Mouse (Mus musculus) layer of hippocampus, adult 18-20 months (tissue): Measurements from ENCODE around the gene Gpr4. TPM values are rescaled to one million over a fixed set of nuclear protein-coding genes. Genes with fewer than 3 reads are reported as not detected.

Experiments
- DNase-seq, 2 experiments: peaks; one replicate each; pipeline ENCODE4 v3.0.0; 2022; ENCODE audit warnings: low spot score in 2 of 2
- microRNA-seq, 2 experiments: library from miRNA; unstranded; fragments of <30 nt; microRNA quantifications; one replicate each; pipeline ENCODE4 v1.2.0; 2021
- total RNA-seq, 2 experiments: library from RNA; stranded (reverse); gene quantifications; 2 replicates each; pipeline ENCODE4 v1.2.3; 2021

Gpr4 gene
- total RNA-seq, 2 experiments from 2014 or later: 1.3 to 1.4 TPM

DNA sequence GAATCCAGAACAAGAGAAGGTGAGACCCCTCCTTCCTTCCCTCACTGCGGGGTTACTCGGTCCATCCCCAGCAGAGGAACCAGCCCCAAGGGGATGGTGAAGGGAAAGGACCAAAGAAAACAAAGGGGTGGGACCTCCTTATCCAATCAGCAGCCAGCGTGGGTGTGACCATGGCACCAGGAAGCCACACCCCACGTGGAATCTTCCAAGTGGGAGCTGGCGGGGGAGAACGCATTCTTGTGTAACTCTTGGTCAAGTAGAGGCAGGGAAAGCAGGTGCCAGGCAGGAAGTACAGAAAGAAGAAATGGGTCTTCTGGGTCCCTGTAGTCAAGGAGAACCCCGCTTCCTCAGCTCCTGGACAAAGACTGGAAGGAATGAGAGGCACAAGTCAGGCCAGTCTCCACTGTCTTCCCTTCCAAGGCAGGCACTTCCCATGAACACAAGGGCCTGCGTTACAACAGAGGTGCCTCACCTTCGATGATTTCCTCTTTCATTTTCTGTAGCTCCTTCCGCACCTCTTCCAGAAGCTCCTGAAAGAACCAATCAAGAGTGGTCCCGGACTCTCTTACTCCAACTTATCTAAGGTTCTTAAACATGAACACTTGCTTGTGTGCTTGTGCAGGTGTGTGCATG is 45.2 kb downstream of the Gpr4 start:
- DNase-seq: peak in 1 of 2 experiments; percentile 54

DNA sequence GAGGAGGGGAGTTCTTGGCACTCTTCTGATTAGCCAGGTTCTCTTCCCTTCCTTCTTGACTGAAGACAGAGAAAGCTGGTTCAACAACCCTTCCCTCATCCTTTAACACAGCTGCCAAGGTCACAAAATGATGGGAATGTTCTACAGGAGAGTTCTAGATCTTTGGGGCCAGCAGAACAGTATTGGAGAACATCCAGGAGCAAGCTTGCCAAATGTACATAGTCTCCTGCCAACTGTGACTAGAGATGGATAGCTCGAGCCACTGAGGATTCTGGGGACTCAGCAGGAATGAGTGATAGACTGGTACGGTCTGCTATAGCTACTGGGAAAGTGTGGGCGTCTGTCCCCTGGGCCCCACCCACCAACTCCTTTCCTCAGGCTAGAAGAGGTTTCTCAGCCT is 46.0 kb downstream of the Gpr4 start:
- no peak for DNase-seq

DNA sequence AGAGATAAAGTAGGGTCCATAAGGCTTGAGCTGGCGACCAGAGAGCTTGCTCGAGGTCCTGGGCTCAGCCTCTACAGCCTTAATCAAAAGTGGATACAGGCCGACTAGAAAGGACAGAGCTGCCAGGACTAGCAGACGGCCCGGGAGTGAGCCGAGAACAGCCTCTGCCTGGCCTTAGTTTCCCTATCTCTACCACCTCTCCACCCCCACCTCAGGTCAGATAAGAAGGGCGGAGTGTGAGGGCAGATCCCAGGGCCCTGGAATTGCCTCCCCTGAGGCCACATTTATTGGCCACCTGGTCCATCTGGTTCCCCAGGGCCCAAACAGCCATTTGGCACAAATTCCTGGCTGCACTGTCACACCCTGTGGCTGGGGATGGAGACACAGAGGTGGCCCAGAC is 52.8 kb downstream of the Gpr4 start:
- DNase-seq: no peak

DNA sequence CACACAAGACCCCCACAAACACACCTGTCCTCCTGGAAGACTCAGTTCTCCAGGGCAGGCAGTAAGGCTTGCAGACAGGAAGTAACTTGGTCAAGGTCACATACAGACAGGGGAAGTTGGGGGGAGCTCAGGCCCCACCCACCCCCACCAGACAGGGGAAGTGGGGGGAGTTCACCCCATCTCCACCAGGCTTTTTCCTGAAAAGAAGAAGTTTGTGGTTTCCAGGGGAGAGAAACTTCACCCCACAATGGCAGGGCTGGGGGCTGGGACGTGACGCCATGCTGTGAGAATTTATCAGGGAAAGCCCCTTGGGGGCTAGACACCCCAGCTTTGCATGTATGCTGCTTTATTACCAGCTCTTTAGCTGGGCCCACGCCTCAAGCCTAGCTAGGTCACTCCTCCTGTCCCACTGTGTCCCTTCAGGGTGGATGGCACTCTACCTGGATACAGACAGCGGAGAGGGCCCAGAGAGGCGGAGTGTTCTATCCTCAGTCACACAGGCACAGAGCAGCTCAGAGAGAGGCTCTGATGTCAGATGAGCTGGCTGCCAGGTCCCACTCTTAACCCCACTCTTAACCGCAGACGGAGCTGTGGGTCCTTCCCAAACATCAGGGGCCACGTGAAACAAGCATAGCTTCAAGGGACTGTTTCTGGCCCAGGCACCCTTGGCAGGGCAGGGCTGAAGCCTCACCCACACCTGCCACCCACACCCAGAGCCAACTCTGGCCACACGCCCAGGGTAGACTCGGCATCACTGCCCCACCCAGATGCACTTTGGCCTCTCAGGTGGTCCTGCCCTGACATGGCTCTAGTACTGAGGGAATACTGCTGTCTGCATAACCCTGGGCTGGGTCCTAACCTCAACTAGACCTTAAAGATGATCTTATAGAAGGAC is 53.8 kb downstream of the Gpr4 start:
- no peak for DNase-seq

DNA sequence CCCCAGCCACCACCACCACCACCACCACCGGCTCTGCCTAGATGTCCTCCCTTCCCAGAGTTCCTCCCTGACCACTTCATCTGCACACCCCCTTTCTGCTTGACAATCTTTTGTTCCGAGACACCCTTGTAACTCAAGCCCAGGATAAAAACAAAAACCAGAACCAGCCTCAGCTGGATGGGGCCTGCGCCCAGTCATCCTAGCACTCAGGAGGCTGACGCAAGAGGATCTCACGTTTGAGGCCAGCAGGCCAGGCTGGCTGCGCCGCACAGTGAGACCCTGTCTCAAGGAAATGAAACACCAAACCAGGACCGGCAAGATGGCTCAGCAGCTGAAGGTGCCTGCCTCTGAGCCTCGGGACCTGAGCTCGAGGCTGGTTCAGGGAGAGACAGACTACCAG is 54.7 kb downstream of the Gpr4 start:
- no peak for DNase-seq

DNA sequence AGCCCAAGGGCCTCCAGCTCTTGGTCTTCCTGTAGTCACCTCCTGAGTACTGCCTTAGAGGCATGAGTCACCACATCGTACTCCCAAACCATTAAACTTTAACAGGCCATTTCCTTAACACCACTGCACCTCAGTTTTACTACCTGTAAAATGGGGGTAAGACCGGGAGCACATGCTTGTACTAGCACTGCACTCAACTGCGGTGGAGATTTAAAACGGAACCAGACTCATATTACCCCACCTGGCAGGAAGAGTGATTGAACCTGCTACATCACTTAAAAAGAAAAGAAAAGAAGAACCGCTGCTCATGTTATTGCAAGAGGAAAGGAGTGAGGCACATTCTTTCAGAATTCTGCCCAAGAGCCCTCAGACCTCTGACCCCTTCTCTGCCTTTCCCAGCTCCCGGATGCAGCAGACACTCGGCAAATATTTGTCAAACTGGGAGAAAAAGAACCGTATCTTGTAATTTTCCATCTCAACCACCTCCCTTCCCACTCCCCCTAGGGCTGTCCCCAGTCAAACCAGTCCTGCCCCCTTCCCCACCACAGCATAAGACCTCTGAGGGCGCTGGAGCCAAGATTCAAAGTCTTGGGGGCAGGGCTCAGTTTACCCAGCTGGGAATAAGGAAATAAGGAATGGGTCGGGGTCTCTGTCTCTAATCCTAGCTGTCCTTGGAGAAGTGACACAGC is 56.8 kb downstream of the Gpr4 start:
- DNase-seq: no peak

DNA sequence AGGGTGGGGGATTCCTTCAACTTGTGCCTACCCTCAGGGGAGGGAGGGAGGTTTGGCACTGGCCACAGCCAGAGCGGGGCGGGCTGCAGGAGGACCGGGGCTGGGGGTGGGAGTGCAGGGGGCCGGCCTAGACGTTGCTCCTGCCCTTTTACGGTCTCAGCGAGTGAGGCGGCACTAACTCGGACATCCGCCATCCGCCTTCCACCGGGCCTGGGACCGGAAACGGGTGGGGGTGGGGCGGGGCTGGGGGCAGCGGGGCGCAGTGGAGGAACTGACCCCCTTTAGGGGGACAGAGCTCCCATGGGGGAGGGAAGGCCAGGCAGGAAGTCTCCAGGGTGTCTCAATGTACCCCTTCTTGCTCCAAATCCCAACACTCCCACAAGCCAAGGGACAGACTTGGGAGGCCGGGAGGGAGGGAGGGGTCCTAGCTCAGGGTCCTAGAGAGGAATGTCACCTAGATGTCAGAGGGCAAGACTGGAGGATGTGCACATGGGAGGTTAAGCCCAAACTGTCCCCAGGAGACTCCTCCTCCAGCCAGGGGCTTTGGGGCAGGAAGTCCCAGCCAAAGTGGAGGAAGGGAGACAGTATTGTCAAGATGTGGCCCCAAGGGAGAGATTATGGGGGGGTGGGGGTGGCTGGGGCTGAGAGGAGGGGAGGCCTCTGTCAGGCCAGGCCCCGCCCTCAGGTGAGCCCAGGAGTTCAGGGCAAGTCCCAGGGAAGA is 57.5 kb downstream of the Gpr4 start:
- no peak for DNase-seq

DNA sequence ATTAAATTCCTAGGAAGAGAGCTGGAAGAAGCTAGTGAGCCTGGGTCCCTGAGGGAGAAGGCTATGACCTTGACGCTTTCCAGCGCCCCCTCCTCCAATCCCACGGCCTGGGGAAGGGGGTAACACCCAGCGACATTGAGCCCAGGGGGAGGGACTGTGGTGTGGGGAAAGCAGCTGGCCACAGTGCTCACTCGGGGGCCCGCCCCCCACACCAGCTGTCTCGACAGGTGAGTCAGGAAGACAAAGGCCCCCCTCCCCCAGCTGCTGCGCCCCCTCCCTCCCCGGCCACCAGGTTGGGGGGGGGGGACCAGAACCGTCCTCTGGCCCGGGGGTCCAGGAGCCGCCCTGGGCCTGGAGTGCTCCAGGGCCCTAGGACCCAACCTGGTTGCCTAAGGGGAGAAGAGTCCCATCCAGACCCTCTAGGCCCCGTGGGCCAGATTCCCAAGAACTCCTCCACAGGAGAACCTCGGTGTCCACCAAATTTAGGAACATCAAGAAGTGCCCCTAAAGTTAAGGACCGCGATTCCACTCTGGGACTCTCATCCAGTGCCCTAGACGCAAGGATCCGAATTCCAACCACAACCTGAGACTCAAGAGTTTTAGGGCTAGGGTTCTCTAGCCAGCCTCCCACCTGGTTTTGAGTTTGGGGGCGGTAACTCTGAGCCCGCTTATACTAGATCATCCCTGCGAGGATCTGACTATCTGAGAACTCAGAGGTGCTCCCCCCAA is 58.3 kb downstream of the Gpr4 start:
- DNase-seq: no peak

DNA sequence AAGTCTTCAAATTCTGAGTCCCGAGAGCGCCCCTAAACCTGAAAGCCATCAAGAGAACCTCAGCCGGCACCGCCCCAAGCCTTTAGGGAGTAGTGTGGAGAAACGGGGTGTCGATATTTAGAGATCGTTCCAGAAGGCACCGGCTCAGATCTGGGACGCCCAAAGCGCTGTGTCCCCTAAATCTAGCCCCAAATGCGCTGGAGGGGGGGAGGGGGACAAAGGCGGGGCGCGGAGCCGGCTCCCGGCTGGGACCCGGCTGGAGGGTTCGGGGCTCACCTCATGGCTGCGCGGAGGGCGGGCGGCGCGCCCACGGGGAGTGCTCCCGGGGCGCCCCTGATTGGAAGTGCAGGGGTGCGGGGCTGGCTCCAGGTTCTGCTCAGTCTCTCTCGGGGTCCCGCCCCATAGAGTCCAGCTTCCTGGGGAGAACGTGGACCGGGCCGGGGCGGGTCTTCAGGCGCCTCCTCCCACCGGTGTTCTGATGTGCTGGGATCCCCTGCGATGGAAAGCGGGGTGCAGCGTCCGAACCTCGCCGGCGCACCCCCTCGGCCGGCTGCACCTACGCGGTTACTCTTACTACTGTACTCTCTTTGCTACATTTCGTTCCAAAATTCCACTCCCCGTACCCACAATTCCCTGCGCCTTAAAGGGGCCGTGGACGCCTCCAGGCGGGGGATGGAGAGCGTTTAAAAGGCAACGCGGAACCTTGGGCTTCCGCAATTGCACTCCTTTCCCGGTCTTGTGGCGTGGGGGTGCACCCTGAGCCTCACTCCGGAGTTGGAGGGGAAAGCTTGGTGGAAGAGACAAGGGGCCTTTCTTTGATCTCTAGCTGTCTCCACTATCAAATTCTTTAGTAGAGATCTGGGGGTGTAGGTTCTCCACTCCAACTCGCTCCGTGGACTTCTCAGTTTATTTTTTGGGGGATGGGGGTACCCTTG is 59.2 kb downstream of the Gpr4 start, which contains the start of gene Vasp:
TSS of gene Vasp (minus strand) at position 580 of the 935 bp plus-strand sequence.
- peak; percentile 78 to 89 for DNase-seq

DNA sequence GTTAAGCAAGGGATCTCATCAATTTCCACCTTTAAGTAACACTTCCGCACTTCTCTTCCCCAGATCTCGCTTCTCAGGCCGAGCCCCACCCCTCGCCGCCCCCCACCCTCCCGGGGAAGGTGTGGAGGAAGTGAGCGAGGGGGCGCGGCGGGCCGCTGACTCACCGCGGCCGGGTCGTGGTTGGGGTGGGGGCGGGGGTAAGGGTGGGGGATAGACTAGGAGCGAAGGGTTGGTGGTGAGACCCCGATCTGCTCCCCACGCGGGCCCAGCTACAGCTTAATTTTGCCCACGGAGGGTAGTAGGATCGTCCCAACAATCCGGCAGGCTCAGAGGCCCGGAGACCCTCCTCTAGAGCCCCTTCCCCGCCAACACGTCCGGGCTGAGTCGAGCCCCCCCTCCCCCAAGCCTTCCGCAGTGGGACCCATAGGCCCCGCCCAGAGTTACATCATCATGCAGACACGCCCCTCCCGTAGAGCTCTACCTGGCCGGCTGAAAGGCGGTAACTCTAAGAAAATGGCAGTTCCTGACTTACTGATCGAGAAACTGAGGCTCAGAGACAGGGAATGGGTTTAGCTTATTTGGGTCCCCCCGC is 59.9 kb downstream of the Gpr4 start:
- DNase-seq: peak in 1 of 2 experiments; percentile 36

Small RNA genes lying within 50 kb of the gene (microRNA-seq; reads per million reads assigned to microRNA genes)
- gene Mir330: 10,265 to 11,307 reads per million in 2 experiments

Other genes starting within 250 kb of the Gpr4 start
- gene Nanos2, start 225.1 kb upstream of the Gpr4 start, total RNA-seq: under 1 TPM; 0.20 to 0.40 TPM
- 10 to 100 TPM; 50.1 to 50.7 TPM for gene Mypop, start 221.3 kb upstream of the Gpr4 start, total RNA-seq
- gene Irf2bp1, start 208.5 kb upstream of the Gpr4 start, total RNA-seq: 10 to 100 TPM; 53.8 to 57.2 TPM
- not detected for gene Foxa3, start 189.0 kb upstream of the Gpr4 start, total RNA-seq
- gene Sympk, start 188.2 kb upstream of the Gpr4 start, total RNA-seq: 100 to 1,000 TPM; 118 to 123 TPM
- not detected for gene Rsph6a, start 157.8 kb upstream of the Gpr4 start, total RNA-seq
- 100 to 1,000 TPM; 142 to 148 TPM for gene Dmwd, start 136.3 kb upstream of the Gpr4 start, total RNA-seq
- 10 to 100 TPM; 30.2 to 43.1 TPM for gene Dmpk, start 128.7 kb upstream of the Gpr4 start, total RNA-seq
- gene Six5, start 117.9 kb upstream of the Gpr4 start, total RNA-seq: 1 to 10 TPM; 2.0 to 2.6 TPM
- under 1 TPM in 1 of 2 experiments, not detected in 1; 0.27 TPM for gene Gm4969, start 94.2 kb upstream of the Gpr4 start, total RNA-seq
- gene Fbxo46, start 92.7 kb upstream of the Gpr4 start, total RNA-seq: 10 to 100 TPM; 15.0 to 15.4 TPM
- 10 to 100 TPM; 17.1 to 18.7 TPM for gene Qpctl, start 63.2 kb upstream of the Gpr4 start, total RNA-seq
- 10 to 100 TPM; 79.7 to 82.8 TPM for gene Snrpd2, start 62.8 kb upstream of the Gpr4 start, total RNA-seq
- gene Gipr, start 46.4 kb upstream of the Gpr4 start, total RNA-seq: 1 to 10 TPM; 1.3 to 1.4 TPM
- 100 to 1,000 TPM; 160 to 178 TPM for gene Eml2, start 36.1 kb upstream of the Gpr4 start, total RNA-seq
- gene Opa3, start 15.8 kb downstream of the Gpr4 start, total RNA-seq: 10 to 100 TPM; 41.3 to 42.6 TPM
- gene Vasp, start 59.3 kb downstream of the Gpr4 start, total RNA-seq: 10 to 100 TPM; 14.2 to 17.0 TPM
- gene Ppm1n, start 67.5 kb downstream of the Gpr4 start, total RNA-seq: not detected
- gene Rtn2, start 70.1 kb downstream of the Gpr4 start, total RNA-seq: 10 to 100 TPM; 92.8 to 95.6 TPM
- 10 to 100 TPM; 20.4 to 26.6 TPM for gene Fosb, start 97.5 kb downstream of the Gpr4 start, total RNA-seq
- 10 to 100 TPM; 47.7 to 49.0 TPM for gene Ercc1, start 132.2 kb downstream of the Gpr4 start, total RNA-seq
- 10 to 100 TPM; 19.9 to 21.0 TPM for gene Cd3eap, start 146.9 kb downstream of the Gpr4 start, total RNA-seq
- 1 to 10 TPM; 6.3 to 7.8 TPM for gene Ppp1r13l, start 147.2 kb downstream of the Gpr4 start, total RNA-seq
- 10 to 100 TPM; 37.5 to 38.3 TPM for gene Ercc2, start 169.5 kb downstream of the Gpr4 start, total RNA-seq
- 1 to 10 TPM; 4.5 to 5.5 TPM for gene Klc3, start 191.6 kb downstream of the Gpr4 start, total RNA-seq
- not detected for gene Ckm, start 192.2 kb downstream of the Gpr4 start, total RNA-seq
- gene Mark4, start 246.3 kb downstream of the Gpr4 start, total RNA-seq: 10 to 100 TPM; 88.3 to 92.0 TPM